Comparison of ENCODE assay signal across 8 mouse cellular contexts in the genomic region with DNA sequence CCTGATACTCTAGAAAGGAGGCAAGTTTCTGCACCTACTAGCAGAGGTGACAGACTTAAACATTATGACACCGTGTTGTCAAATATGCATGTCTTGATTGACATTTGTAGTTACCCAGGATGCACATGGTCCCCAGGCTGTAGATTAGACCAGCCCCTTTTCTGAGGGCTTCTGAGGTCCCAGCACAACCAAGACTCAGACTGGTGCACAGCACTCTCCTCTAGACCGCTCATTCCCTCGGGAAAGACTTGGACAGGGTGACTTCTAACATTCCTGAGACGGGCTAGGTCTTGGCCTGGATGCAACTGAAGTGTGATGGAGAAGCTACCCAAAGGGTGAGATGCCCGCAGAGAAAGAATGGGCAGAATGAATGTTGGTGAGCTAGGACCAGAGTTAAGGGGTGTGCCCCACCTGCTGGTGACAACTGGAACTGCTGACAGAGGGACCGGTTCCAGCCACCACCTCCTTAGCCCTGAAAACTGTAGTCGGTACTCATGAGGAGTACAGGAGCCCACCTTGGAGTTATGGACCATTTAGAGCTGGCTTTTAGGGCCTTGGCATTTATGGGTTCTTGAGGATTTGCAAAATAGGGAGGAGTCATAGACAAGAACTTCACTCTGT. TPM values are rescaled to one million over a fixed set of nuclear protein-coding genes. Genes with fewer than 3 reads are reported as not detected.
DNase-seq lines count a peak whose midpoint lies in the region; ATAC-seq lines count a peak whose summit lies in the region.

No protein-coding gene starts in this region.

- H3K4me1 ChIP-seq in forebrain, embryonic 11.5 days (replicated peaks; ENCODE audit: control insufficient read depth, insufficient read depth, low read length), result no peaks in the 10 kb centered on the region

- no peak overlapping the region for H3K4me2 ChIP-seq in forebrain, embryonic 11.5 days (ENCODE audit: low read depth, low read length, severe bottlenecking)

- no peaks in the 10 kb centered on the region for H3K36me3 ChIP-seq in forebrain, embryonic 11.5 days (ENCODE audit: control insufficient read depth, insufficient read depth, low read length)

- no peak overlapping the region for H3K27ac ChIP-seq in forebrain, embryonic 11.5 days (ENCODE audit: low read depth, low read length)

- no peaks in the 10 kb centered on the region for H3K27me3 ChIP-seq in forebrain, embryonic 11.5 days (ENCODE audit: control insufficient read depth, insufficient read depth, low read length)

- no peak overlapping the region for H3K4me3 ChIP-seq in forebrain, embryonic 11.5 days (ENCODE audit: low read depth, low read length)

- peak; percentile 37 for DNase-seq in ES-CJ7 (ENCODE audit: low read depth, low spot score)
- DNase-seq in c-Kit-positive CD71-negative TER-119-negative erythroid progenitor cells, embryonic 14.5 days (ENCODE audit: low read depth), result peak; percentile 40
- DNase-seq in forebrain, embryonic 11.5 days (ENCODE audit: low spot score), result peak; percentile 85
- DNase-seq in layer of hippocampus, adult 8-10 months (ENCODE audit: low spot score in 2 of 2), result peak; percentile 56 to 87
- peak; percentile 80 for DNase-seq in lung, postnatal 10 days
- peak; percentile 71 for DNase-seq in ovary, postnatal 36 days (ENCODE audit: low spot score)
- peak; percentile 44 to 58 for DNase-seq in thymus, postnatal 36 days

- 0 out of 2 replicates have a peak, but pooled peaks have one; percentile 44 for ATAC-seq in forebrain, embryonic 11.5 days (replicated peaks; ENCODE audit: low FRiP score)
- ATAC-seq in hematopoietic stem cell, adult 5-6 weeks (replicated peaks in 1 of 2; ENCODE audit: insufficient read depth in 1 of 2, low FRiP score in 2 of 2, low TSS enrichment in 1 of 2, low read depth in 1 of 2, poor library complexity in 2 of 2, severe bottlenecking in 2 of 2), result peak; percentile 33 to 70; a peak in 2 of 4 replicates

- H3K9me3 ChIP-seq in forebrain, embryonic 11.5 days (ENCODE audit: control insufficient read depth, low read length), result no peaks in the 10 kb centered on the region

- H3K9ac ChIP-seq in forebrain, embryonic 11.5 days (ENCODE audit: low read length), result no peak overlapping the region

- 28% methylated on average over 7 of the region's 7 CpGs for WGBS in forebrain, embryonic 11.5 days

RNA-seq across cellular contexts. Expression of a gene that starts 31.7 kb away (rescaled TPM):
- polyA plus RNA-seq in forebrain, embryonic 11.5 days (2014; fragmentation: Nextera tagmentation; extraction: Ambion mirVana), result 45.9 and 50.0 TPM in 2 replicates
- total RNA-seq in hematopoietic stem cell, adult 5-6 weeks (2017), result 10.4 and 10.6 TPM in 2 replicates
- 10 to 100 TPM; 35.7 to 39.3 (median 37.2) TPM for total RNA-seq in layer of hippocampus, adult 8-10 months (2022)
